Mouse (Mus musculus) kidney, adult 2 months (tissue): ENCODE data around the gene Prr29.

ENCODE experiments used
- CTCF ChIP-seq: fragments of 200-500 bp; conservative IDR thresholded peaks from 2 replicates; pipeline ENCODE4 v1.5.1; 2011; ENCODE audit warnings: low read depth, mild to moderate bottlenecking, control low read depth, low read length, moderate library complexity, mixed read lengths; ENCODE audit not compliant: insufficient read depth, insufficient read length
- POLR2A ChIP-seq: fragments of 200-500 bp; IDR thresholded peaks from one replicate; pipeline ENCODE4 v1.6.1; 2011; ENCODE audit warnings: low read depth, low read length, control low read depth

DNA sequence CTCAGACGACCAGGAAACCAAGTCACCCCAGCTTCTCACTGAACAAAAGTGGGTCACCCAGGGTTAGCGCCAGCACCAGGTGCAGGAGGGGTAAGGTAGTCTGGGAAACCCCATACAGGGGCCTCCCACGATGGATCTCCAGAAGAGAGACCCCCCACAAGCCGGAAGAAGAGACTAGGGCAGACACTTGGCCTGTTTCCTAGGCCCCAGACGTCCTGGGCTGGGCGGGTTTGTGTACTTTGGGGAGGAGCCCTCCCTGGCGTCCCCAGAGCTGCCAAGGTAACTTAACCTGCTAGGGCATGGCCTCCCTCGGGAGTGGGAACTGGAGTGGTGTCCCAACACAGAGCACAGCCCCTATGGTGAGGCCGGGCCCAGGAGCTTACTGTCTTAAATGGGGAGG, 9.3 kb downstream of the Prr29 start:
- no peak for TF ChIP-seq POLR2A
- TF ChIP-seq CTCF = no peak
